Mouse (Mus musculus) megakaryocyte progenitor cell, adult 5-6 weeks (primary cell): ENCODE results near the gene Spsb3. TPM values are rescaled to one million over a fixed set of nuclear protein-coding genes. Genes with fewer than 3 reads are reported as not detected.

ENCODE experiments used
- ATAC-seq: replicated peaks from 2 replicates; pipeline ENCODE4 v1.8.0; 2016; ENCODE audit warnings: mild to moderate bottlenecking, moderate TSS enrichment, inconsistent platforms; ENCODE audit not compliant: poor library complexity
- total RNA-seq, 2 experiments: library from RNA; stranded (forward) in 1 of 2; stranded (reverse) in 1 of 2; fragments of 157-497, 149-512 nt in 1 of 2; fragments of 200-1000 nt in 1 of 2; gene quantifications; 2 replicates each; pipeline versions ENCODE4 v1.2.3 to v1.2.4; 2015 to 2017

Spsb3 gene
- total RNA-seq (2015) = 14.6 and 17.9 TPM in 2 replicates
- total RNA-seq (2017) = 13.9 and 15.3 TPM in 2 replicates

- ATAC-seq = peak; percentile 90
These were observed at the start of gene Spsb3, which contains the start of gene Nubp2 for GRCm38 (mm10) chr17:24886134-24886931. Gene Spsb3, plus strand, starts transcription at chr17:24886643. Gene Nubp2, minus strand, starts transcription at chr17:24886349.

GRCm38 (mm10) chr17:24839842-24840241 lies 46.6 kb upstream of the Spsb3 start, which contains the start of gene Hagh:
Gene Hagh, plus strand, starts transcription at chr17:24840143.
- ATAC-seq = no peak

- ATAC-seq = no peak
These were observed 46.1 kb upstream of the Spsb3 start for GRCm38 (mm10) chr17:24840341-24840740.

GRCm38 (mm10) chr17:24841133-24841532 lies 45.3 kb upstream of the Spsb3 start:
- ATAC-seq = peak; percentile 78

GRCm38 (mm10) chr17:24842631-24843030 lies 43.8 kb upstream of the Spsb3 start:
- peak; percentile 58 for ATAC-seq

GRCm38 (mm10) chr17:24844525-24844924 lies 41.9 kb upstream of the Spsb3 start:
- no peak for ATAC-seq

- no peak for ATAC-seq
These were observed 39.1 kb upstream of the Spsb3 start for GRCm38 (mm10) chr17:24847386-24847785.

- peak; percentile 30; the same call in 1 of the 2 replicates for ATAC-seq
These were observed 37.8 kb upstream of the Spsb3 start for GRCm38 (mm10) chr17:24848600-24849031.

GRCm38 (mm10) chr17:24849733-24850064 lies 36.7 kb upstream of the Spsb3 start:
- ATAC-seq = peak; percentile 38; the same call in 1 of the 2 replicates

GRCm38 (mm10) chr17:24850065-24850772 lies 36.2 kb upstream of the Spsb3 start, which contains the start of gene Fahd1:
Gene Fahd1, minus strand, starts transcription at chr17:24850364.
- ATAC-seq = peak; percentile 88

- no peak for ATAC-seq
These were observed 35.7 kb upstream of the Spsb3 start for GRCm38 (mm10) chr17:24850773-24851127.

GRCm38 (mm10) chr17:24851381-24852125 lies 34.9 kb upstream of the Spsb3 start:
- ATAC-seq = no peak

- ATAC-seq = no peak
These were observed 30.5 kb upstream of the Spsb3 start for GRCm38 (mm10) chr17:24855838-24856464.

- no peak for ATAC-seq
These were observed 29.9 kb upstream of the Spsb3 start for GRCm38 (mm10) chr17:24856589-24856988.

GRCm38 (mm10) chr17:24857831-24858470 lies 28.5 kb upstream of the Spsb3 start:
- no peak for ATAC-seq

GRCm38 (mm10) chr17:24858967-24859366 lies 27.5 kb upstream of the Spsb3 start:
- ATAC-seq = peak; percentile 95

- ATAC-seq = peak; percentile 64
These were observed 26.4 kb upstream of the Spsb3 start for GRCm38 (mm10) chr17:24860076-24860475.

- no peak for ATAC-seq
These were observed 24.7 kb upstream of the Spsb3 start for GRCm38 (mm10) chr17:24861785-24862184.

GRCm38 (mm10) chr17:24865776-24866175 lies 20.7 kb upstream of the Spsb3 start, which contains the start of gene Igfals:
Gene Igfals, plus strand, starts transcription at chr17:24865997.
- no peak for ATAC-seq

- ATAC-seq = no peak
These were observed 18.5 kb upstream of the Spsb3 start for GRCm38 (mm10) chr17:24867914-24868313.
